Mouse (Mus musculus) lung, postnatal 0 days (tissue): ENCODE data around the gene Hkdc1.

Source experiments
- CTCF ChIP-seq: IDR thresholded peaks from 2 replicates; pipeline ENCODE4 v1.5.1; 2016; ENCODE audit warnings: antibody characterized with exemption, mild to moderate bottlenecking
- EP300 ChIP-seq: IDR thresholded peaks from 2 replicates; pipeline ENCODE4 v1.6.1; 2016; ENCODE audit warnings: antibody characterized with exemption, mild to moderate bottlenecking, control low read depth

GRCm38 (mm10) chr10:62404901-62405300 lies 17.4 kb downstream of the Hkdc1 start:
- TF ChIP-seq CTCF, result no peak
- no peak for TF ChIP-seq EP300
